Mouse (Mus musculus): ENCODE results near the gene Hacd1. TPM values are rescaled to one million over a fixed set of nuclear protein-coding genes. Genes with fewer than 3 reads are reported as not detected.

Hacd1 gene
- polyA plus RNA-seq, 1 experiment = 71.4 TPM

DNA sequence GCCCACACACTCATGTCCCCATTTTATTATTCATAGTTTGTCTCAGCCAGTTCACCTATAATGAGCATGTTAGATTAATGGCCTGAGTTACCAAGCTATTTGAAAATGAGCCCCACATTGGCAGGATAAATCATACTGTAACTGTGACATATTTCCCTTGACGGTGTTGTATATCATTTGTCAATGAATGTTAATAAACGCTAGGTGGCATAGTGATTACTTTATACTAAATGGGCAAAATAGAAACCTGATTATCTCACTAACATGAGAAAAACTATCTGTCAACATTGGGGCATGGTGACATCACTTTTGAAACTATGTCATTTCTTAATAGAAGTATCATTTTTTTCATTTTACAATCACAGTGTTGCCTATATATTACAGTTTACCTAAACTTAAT lies 198.5 kb downstream of the Hacd1 start:
- Histone ChIP-seq H3K4me3 (ENCODE audit: insufficient read depth, low read length) (no peak overlapping the region), H3K27ac (ENCODE audit: insufficient read depth, low read length) (no peak overlapping the region), H3K4me1 (ENCODE audit: control insufficient read depth, insufficient read depth, low read length) (no peaks in the 10 kb centered on the region)
- no peak for TF ChIP-seq POLR2A (IDR thresholded peaks at IDR 0.05; ENCODE audit: low read depth, low read length)
- no peak for TF ChIP-seq CTCF (IDR thresholded peaks at IDR 0.05; ENCODE audit: borderline replicate concordance, insufficient read depth, low read length)

DNA sequence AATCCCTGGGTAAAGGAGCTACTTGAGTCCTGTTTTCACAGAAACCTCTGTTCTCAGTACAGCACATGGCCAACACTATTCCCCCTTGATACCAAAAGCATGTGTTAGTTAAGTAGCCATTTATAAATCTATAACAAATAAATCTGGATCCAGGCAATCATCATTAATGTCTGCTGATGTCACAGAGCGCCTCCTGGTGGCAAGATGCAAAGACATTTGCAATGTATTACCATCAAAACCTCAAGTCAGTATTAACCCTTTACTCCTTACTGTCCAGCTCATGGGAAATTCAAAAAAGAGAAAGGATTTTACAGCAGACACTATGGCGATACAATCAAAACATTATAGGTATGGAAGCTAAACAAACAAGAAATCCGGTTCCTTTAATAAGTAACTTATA lies 200.4 kb downstream of the Hacd1 start:
- Histone ChIP-seq H3K4me3 (ENCODE audit: insufficient read depth, low read length) (no peak overlapping the region), H3K4me1 (ENCODE audit: control insufficient read depth, insufficient read depth, low read length) (no peaks in the 10 kb centered on the region), H3K27ac (ENCODE audit: insufficient read depth, low read length) (no peak overlapping the region)
- TF ChIP-seq POLR2A (IDR thresholded peaks at IDR 0.05; ENCODE audit: low read depth, low read length) (no peak), CTCF (IDR thresholded peaks at IDR 0.05; ENCODE audit: borderline replicate concordance, insufficient read depth, low read length) (no peak)

DNA sequence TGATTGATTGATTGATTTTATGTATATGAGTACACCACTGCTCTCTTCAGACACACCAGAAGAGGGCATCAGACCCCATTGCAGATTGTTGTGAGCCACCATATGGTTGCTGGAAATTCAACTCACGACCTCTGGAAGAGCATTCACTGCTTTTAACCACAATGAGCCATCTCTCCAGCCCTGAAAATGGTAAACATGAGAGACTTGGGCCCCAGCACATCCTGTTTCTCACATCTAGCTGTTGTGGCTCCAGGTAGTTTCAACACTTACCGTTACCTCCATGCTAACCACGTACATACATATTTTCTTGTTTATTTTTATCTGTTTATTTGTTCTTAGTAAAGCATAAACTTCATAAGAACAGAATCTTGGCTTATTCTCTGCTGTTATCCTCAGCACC lies 219.6 kb downstream of the Hacd1 start:
- Histone ChIP-seq H3K27ac (ENCODE audit: insufficient read depth, low read length) (no peak overlapping the region), H3K4me1 (ENCODE audit: control insufficient read depth, insufficient read depth, low read length) (no peaks in the 10 kb centered on the region), H3K4me3 (ENCODE audit: insufficient read depth, low read length) (no peak overlapping the region)
- TF ChIP-seq CTCF (IDR thresholded peaks at IDR 0.05; ENCODE audit: borderline replicate concordance, insufficient read depth, low read length) (no peak), POLR2A (IDR thresholded peaks at IDR 0.05; ENCODE audit: low read depth, low read length) (no peak)

DNA sequence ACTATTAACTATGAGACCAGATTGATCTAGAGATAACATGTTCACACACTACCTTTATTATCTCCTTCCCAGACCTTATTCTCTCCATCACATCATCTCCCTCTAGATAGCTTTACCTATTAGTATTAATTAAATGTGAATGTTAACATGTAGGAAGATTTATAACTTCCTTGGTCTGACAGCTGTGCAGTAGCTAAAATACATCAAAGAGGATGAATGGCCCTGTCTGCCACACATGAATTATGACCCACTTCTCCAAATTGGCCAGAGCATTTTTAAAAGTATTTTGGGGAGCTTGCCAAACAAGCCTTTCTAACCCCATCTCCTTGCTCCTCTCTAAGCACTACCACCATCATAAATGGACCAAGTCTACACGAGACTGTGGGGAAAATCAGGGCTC lies 220.9 kb downstream of the Hacd1 start:
- Histone ChIP-seq H3K4me3 (ENCODE audit: insufficient read depth, low read length) (no peak overlapping the region), H3K4me1 (ENCODE audit: control insufficient read depth, insufficient read depth, low read length) (no peaks in the 10 kb centered on the region), H3K27ac (ENCODE audit: insufficient read depth, low read length) (no peak overlapping the region)
- no peak for TF ChIP-seq POLR2A (IDR thresholded peaks at IDR 0.05; ENCODE audit: low read depth, low read length)
- no peak for TF ChIP-seq CTCF (IDR thresholded peaks at IDR 0.05; ENCODE audit: borderline replicate concordance, insufficient read depth, low read length)

DNA sequence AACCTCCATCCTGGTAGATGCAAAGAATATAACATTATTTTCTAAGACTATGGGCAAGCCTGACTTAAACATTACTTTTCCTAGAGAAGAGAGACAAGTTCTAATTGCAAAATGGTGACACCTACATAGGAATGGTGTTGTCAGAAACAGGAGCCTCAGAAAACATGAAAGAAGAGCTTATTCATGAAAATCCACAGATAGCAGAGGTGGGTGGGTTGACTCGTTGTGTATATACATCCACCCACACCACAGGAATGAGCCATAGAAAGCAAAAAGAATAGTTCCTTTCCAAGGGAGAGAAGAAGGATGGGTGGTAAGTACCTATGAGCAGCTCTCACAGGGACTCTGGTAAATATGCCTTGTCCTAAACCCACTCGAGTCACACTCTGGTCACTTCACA lies 239.3 kb downstream of the Hacd1 start:
- TF ChIP-seq CTCF (IDR thresholded peaks at IDR 0.05; ENCODE audit: borderline replicate concordance, insufficient read depth, low read length) = no peak
- TF ChIP-seq POLR2A (IDR thresholded peaks at IDR 0.05; ENCODE audit: low read depth, low read length) = no peak
- Histone ChIP-seq H3K27ac (ENCODE audit: insufficient read depth, low read length) (no peak overlapping the region), H3K4me3 (ENCODE audit: insufficient read depth, low read length) (no peak overlapping the region), H3K4me1 (ENCODE audit: control insufficient read depth, insufficient read depth, low read length) (no peaks in the 10 kb centered on the region)

DNA sequence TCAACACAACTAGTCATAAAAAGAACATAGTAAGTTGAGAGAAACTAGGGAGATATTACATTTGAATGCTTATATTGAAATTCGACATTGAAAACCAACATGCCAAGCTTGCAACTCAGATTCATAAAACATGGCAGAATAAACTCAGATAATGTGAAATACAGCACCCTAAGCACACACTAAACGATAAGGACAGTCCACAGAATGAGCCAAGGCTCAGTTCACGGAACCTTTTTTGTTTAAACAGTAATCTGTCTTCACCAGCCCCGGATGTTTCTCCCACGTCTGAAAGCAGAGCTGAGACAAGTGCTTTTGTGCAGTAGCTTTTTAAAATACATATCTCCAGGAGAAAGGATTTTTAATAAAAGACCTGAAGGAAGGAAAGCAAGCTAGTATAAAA lies 247.3 kb downstream of the Hacd1 start:
- TF ChIP-seq POLR2A (IDR thresholded peaks at IDR 0.05; ENCODE audit: low read depth, low read length) (no peak), CTCF (IDR thresholded peaks at IDR 0.05; ENCODE audit: borderline replicate concordance, insufficient read depth, low read length) (no peak)
- Histone ChIP-seq H3K4me1 (ENCODE audit: control insufficient read depth, insufficient read depth, low read length) (no peaks in the 10 kb centered on the region), H3K4me3 (ENCODE audit: insufficient read depth, low read length) (no peak overlapping the region), H3K27ac (ENCODE audit: insufficient read depth, low read length) (no peak overlapping the region)

DNA sequence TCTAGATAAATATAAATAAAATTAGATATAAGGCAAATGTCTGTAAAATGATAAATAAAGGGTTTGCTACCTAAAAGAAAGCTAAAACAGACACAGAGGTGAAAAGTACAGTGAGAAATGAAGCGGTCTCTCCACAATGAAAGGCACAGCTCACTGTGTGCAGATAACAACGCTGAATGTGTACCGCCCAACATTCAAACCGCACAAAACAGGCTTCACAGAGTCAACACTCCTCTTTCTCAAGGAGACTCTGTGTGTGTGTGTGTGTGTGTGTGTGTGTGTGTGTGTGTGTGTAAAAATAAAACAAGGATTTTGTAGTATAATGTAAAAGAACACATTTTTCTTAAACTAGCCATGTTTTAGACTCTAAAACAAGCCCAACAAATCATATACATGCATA lies 247.9 kb downstream of the Hacd1 start:
- Histone ChIP-seq H3K4me1 (ENCODE audit: control insufficient read depth, insufficient read depth, low read length) (no peaks in the 10 kb centered on the region), H3K27ac (ENCODE audit: insufficient read depth, low read length) (no peak overlapping the region), H3K4me3 (ENCODE audit: insufficient read depth, low read length) (no peak overlapping the region)
- TF ChIP-seq POLR2A (IDR thresholded peaks at IDR 0.05; ENCODE audit: low read depth, low read length) (no peak), CTCF (IDR thresholded peaks at IDR 0.05; ENCODE audit: borderline replicate concordance, insufficient read depth, low read length) (no peak)

DNA sequence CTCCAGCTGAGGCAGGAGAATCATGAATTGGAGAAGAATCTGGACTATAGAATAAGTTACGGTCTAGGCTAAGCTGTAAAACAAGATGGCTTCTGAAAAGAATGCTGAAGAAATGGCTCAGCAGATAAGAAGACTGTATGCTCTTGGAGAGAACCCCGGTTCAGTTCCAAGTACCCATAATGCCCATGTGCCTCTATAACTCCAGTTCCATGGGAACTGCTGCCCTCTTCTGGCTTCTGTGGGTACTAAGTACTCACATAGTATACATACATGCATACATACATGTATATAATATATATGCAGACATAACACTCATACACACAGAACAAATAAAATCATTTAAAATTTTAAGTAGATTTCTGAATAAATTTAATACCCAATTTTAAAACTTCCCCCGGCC lies 249.8 kb downstream of the Hacd1 start:
- no peak overlapping the region for H3K4me3 ChIP-seq (ENCODE audit: insufficient read depth, low read length)
- H3K4me1 ChIP-seq (ENCODE audit: control insufficient read depth, insufficient read depth, low read length) = no peaks in the 10 kb centered on the region
- TF ChIP-seq POLR2A (IDR thresholded peaks at IDR 0.05; ENCODE audit: low read depth, low read length) (no peak), CTCF (IDR thresholded peaks at IDR 0.05; ENCODE audit: borderline replicate concordance, insufficient read depth, low read length) (no peak)
- H3K27ac ChIP-seq (ENCODE audit: insufficient read depth, low read length) = no peak overlapping the region

DNA sequence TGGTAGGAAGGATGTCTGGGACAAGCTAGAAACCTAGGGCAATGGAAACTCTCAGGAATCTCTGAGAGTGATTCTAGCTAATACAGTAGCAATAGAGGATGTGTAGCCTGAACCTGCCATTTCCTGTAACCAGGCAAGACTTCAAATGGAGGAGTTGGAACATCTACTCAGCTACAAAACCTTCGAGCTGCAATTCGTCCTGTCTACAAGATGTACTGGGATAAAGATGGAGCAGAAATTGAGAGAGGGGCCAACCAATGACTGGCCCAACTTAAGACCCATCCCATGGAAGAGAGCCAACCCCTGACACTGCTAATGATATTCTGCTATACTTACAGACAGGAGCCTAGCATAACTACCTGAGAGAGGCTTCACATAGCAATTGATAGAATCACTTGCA lies 255.3 kb downstream of the Hacd1 start:
- TF ChIP-seq POLR2A (IDR thresholded peaks at IDR 0.05; ENCODE audit: low read depth, low read length) = no peak
- no peak for TF ChIP-seq CTCF (IDR thresholded peaks at IDR 0.05; ENCODE audit: borderline replicate concordance, insufficient read depth, low read length)
- Histone ChIP-seq H3K27ac (ENCODE audit: insufficient read depth, low read length) (no peak overlapping the region), H3K4me1 (ENCODE audit: control insufficient read depth, insufficient read depth, low read length) (no peaks in the 10 kb centered on the region), H3K4me3 (ENCODE audit: insufficient read depth, low read length) (no peak overlapping the region)

Other genes with a start within 250 kb of the Hacd1 start
- gene Stam, start 18.0 kb upstream of the Hacd1 start, polyA plus RNA-seq (2011; ENCODE audit: insufficient read length, low read depth, missing spikeins) = 80.4 and 89.7 TPM in 2 replicates
- gene Tmem236, start 118.4 kb upstream of the Hacd1 start, polyA plus RNA-seq (2011; ENCODE audit: insufficient read length, low read depth, missing spikeins) = not detected in 2 replicates
- 0.27 and 2.9 TPM in 2 replicates for gene Mrc1, start 173.3 kb upstream of the Hacd1 start, polyA plus RNA-seq (2011; ENCODE audit: insufficient read length, low read depth, missing spikeins)

All from embryonic fibroblast, embryonic 13.5 days (primary cell).